ENCODE assay signal across 30 mouse cellular contexts in the genomic region with DNA sequence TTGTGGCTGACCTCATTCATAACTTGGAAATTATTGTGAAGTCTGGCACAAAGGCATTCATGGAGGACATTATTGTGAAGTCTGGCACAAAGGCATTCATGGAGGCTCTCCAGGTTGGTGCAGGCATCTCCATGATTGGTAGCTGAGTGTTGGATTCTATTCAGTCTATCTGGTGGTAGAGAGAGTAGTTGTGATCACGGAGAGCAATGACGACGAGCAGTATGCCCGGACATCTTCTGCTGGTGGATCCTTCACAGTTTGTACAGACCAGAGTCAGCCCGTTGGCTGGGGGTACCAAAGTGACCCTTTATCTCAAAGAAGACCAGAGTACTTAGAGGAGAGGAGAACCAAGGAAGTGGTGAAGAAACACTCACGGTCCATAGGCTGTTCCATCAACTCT.
"Had no signal": no experiment of that assay in that cellular context is flagged by ENCODE, and none has a peak within 500 bp of the region (broad histone marks: within the 10 kb centered on the region; RNA-seq: fewer than 3 reads in every experiment).

No protein-coding gene starts in this region.

- H3K27ac ChIP-seq: limb, embryonic 10.5 days; limb, embryonic 12.5 days; limb, embryonic 13.5 days; limb, embryonic 15.5 days; liver, embryonic 12.5 days; liver, embryonic 13.5 days; liver, embryonic 14.5 days; liver, embryonic 15.5 days; lung, embryonic 15.5 days; macrophage; midbrain, embryonic 10.5 days; midbrain, embryonic 12.5 days; midbrain, embryonic 15.5 days; neural tube, embryonic 12.5 days had no signal

- H3K4me3 ChIP-seq: limb, embryonic 10.5 days; limb, embryonic 12.5 days; limb, embryonic 13.5 days; limb, embryonic 15.5 days; liver, embryonic 12.5 days; liver, embryonic 13.5 days; liver, embryonic 15.5 days; lung, embryonic 15.5 days; megakaryocyte, embryonic 14.5 days; midbrain, embryonic 10.5 days; midbrain, embryonic 12.5 days; midbrain, embryonic 15.5 days; myocyte; neural tube, embryonic 12.5 days had no signal

- H3K4me2 ChIP-seq: limb, embryonic 12.5 days; limb, embryonic 13.5 days; limb, embryonic 15.5 days; liver, embryonic 11.5 days; liver, embryonic 12.5 days; liver, embryonic 13.5 days; liver, embryonic 15.5 days; lung, embryonic 14.5 days; lung, embryonic 15.5 days; midbrain, embryonic 12.5 days; midbrain, embryonic 15.5 days; neural tube, embryonic 12.5 days had no signal

- ATAC-seq: liver, embryonic 12.5 days; liver, postnatal 0 days; lung, postnatal 0 days; midbrain, embryonic 15.5 days; midbrain, embryonic 16.5 days had no signal

- H3K4me1 ChIP-seq: limb, embryonic 10.5 days; limb, embryonic 12.5 days; limb, embryonic 13.5 days; limb, embryonic 15.5 days; liver, embryonic 12.5 days; liver, embryonic 13.5 days; liver, embryonic 15.5 days; lung, embryonic 15.5 days; megakaryocyte, embryonic 14.5 days; midbrain, embryonic 10.5 days; midbrain, embryonic 12.5 days; midbrain, embryonic 15.5 days; neural tube, embryonic 12.5 days had no signal

- DNase-seq: left cerebral cortex, postnatal 4 days; liver; liver, embryonic 13.5 days; liver, postnatal 0 days; lung, adult 18-20 months; lung, adult 2 months; lung, embryonic 14.5 days; lung, postnatal 10 days; lung, postnatal 14 days; lung, postnatal 36 days; lung, postnatal 4 days; midbrain, embryonic 14.5 days had no signal

- H3K9ac ChIP-seq: limb, embryonic 12.5 days; limb, embryonic 13.5 days; limb, embryonic 15.5 days; liver, embryonic 12.5 days; liver, embryonic 13.5 days; liver, embryonic 14.5 days; liver, embryonic 15.5 days; liver, postnatal 0 days; lung, embryonic 14.5 days; lung, embryonic 15.5 days; midbrain, embryonic 12.5 days; midbrain, embryonic 15.5 days; neural tube, embryonic 12.5 days had no signal

- H3K27me3 ChIP-seq: limb, embryonic 12.5 days; limb, embryonic 13.5 days; limb, embryonic 15.5 days; liver, embryonic 12.5 days; liver, embryonic 13.5 days; liver, embryonic 15.5 days; lung, embryonic 15.5 days; megakaryocyte, embryonic 14.5 days; midbrain, embryonic 12.5 days; midbrain, embryonic 15.5 days; neural tube, embryonic 12.5 days had no signal

- H3K9me3 ChIP-seq: limb, embryonic 10.5 days; limb, embryonic 12.5 days; limb, embryonic 13.5 days; limb, embryonic 15.5 days; liver, embryonic 12.5 days; liver, embryonic 13.5 days; liver, embryonic 15.5 days; lung, embryonic 15.5 days; megakaryocyte, embryonic 14.5 days; midbrain, embryonic 10.5 days; midbrain, embryonic 12.5 days; midbrain, embryonic 15.5 days; neural tube, embryonic 12.5 days had no signal
